Mouse (Mus musculus): ENCODE results near the gene Exosc2.

Gene Exosc2

DNA sequence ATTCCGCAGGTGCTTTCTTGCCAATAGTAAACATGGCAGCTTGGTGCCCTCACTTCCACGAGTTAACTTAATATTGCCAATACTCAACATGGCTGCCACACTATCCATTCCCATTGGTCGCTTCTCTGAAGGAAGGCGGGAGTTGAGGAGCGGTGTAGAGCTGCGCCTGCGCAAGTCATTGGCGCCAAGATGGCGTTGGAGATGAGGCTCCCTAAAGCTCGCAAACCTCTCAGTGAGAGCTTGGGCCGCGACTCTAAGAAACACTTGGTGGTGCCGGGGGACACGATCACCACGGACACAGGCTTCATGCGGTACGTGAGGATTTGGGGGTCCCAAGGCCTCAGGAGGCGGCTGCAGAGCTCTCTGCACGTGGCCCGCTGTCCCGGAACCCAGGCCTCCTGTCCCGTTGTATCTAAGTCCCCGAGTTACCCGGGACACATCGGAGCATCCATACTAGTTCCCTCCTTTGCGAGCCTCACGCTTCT is at the start of gene Exosc2:
TSS of gene Exosc2 (plus strand) at position 165 of the 485 bp plus-strand sequence.
- DNase-seq, result peak; percentile 91

DNA sequence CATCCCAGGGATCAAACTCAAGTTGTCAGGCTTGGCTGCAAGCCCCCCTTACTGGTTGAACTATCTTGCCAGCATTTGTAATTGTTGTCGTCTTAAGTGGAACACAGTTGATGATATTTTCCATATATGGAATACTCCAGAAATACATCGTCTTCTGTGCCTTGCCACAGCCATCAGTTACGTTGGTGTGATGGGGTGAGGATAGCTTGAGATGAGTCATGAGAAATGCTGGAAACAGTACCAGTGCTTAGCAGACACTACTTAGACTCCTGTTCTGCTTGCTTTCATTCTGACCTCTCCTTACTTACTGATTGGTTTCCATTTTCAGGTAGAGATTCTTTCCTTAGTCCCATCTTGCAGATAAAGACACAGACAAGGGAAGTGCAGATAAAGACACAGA is 37.0 kb upstream of the Exosc2 start:
- no peak for DNase-seq

DNA sequence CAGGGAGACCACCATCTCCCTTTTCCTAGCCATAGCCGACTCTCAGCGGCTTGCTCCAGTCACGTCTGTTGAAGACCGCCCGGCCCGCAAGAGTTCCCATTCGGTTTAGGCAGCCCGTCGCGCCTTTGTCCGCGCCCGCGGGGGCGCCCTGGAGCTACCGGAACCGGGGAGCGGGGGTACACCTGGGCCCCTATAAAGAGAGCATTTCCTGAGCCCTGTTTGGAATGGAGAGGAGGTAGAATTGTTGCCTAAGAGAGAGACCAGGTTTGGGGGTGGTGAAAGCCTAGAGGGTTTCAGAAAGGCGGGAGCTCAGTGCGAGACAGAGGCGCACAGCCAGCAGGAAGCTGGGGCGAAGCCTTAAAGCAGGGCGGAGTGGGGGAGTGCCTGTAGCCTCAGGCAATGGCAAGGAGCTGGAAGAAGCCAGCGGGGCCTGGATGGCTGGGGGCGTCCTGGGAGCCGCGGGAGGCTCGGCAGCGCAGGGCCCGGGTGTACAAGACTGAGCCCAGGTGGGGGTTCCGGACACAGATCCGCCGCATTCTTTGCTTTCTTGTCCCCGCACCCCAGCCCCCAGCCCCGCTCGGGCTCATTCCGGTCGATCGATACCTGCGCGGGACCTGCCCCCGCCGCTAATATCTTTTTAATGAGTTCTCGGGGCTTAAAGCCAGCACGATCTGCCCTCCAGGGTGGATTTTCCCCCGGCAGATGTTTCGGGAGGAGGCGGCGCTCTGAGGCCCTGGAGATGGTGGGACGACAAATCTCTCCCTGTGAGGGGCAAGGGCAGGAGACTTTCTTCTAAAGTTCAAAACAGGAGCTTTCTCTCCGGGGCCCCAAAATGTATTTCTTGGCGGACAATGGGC is 35.0 kb upstream of the Exosc2 start:
- DNase-seq, result no peak

DNA sequence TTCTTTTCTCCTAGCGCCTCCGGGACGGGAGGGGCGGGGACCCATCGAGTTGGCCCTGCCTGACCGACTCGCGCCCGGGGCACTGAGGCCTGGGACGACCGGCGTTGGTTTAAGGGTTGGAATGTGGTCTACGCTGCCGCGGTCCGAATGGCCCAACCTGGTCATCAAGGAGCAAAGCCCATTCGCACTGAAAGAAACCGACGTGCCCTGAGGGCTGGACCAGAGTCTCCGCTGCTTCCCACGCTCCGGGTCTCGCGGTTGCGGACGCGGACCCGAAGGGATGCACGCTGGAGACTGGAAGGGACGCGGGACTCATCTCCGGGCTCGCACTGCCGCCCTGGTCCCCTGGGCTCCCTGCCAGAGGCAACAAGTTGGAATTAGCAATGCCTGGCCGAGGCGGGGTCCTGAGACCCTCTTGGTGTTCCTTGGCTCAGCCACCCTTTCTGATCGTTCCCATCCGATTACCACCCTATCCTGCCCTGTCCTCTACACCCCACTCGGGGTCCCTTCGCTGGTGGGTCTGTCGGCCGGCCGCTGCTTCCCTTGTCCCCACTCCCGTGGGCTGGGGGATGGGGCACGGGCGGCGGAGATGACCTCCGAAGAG is 34.3 kb upstream of the Exosc2 start:
- DNase-seq, result no peak

DNA sequence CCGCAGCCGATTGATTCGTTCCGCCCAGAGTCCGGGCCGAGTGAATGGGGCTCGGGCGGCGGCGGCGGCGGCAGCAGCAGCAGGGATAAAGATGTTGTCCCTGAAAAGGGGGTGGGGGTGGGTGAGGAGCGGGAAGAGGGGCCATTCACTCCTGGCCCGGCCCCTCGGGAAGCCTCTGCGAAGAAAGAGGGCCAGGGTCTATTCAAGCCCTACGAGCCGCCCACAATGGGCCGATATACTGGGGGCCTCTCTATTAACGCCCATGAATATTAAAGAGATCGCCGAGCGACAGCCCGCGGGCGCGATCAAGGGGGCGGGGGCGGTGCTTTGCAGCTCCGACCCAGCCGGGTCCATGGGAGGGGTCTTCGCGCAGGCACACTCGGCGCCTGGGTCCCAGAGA is 33.8 kb upstream of the Exosc2 start:
- no peak for DNase-seq

DNA sequence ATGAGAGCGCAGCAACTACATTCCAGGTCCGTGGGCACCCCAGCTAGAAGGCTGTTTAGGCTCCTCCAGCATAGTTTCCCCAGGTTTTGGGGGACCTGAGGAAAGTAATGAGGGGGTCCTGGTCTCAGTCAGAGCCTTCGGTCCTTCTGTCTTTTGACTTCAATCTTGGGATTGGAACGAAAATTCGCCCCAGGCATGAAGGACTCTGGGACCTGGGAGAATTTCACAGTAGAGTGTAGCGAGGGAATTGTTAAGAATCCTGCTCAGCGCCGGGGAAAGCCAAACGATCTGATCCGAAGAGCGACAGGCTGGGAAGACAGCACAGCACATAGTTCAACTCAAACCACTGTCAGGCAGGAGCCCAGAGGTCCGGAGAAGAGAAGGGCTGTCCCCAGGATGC is 33.2 kb upstream of the Exosc2 start:
- DNase-seq, result no peak

DNA sequence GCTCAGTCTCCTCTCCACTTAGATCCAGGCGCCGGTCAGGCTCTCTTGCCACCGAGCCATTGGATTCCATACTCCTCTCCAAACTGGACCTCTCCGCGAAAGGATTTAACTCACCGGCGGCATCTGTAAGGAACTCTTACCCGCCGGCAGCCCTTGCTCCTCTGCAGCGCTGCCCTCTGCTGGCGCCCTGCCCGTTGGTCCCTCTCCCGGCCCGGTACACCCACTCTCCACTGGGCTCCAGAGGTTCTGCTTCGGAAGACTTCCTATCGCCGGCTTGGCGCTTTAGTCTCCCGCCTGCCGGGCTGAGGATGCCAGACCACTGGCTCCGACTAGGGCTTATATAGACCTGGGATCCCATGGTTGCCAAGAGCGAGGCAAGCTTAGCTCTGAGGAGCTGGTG is 32.7 kb upstream of the Exosc2 start:
- peak; percentile 62 for DNase-seq

DNA sequence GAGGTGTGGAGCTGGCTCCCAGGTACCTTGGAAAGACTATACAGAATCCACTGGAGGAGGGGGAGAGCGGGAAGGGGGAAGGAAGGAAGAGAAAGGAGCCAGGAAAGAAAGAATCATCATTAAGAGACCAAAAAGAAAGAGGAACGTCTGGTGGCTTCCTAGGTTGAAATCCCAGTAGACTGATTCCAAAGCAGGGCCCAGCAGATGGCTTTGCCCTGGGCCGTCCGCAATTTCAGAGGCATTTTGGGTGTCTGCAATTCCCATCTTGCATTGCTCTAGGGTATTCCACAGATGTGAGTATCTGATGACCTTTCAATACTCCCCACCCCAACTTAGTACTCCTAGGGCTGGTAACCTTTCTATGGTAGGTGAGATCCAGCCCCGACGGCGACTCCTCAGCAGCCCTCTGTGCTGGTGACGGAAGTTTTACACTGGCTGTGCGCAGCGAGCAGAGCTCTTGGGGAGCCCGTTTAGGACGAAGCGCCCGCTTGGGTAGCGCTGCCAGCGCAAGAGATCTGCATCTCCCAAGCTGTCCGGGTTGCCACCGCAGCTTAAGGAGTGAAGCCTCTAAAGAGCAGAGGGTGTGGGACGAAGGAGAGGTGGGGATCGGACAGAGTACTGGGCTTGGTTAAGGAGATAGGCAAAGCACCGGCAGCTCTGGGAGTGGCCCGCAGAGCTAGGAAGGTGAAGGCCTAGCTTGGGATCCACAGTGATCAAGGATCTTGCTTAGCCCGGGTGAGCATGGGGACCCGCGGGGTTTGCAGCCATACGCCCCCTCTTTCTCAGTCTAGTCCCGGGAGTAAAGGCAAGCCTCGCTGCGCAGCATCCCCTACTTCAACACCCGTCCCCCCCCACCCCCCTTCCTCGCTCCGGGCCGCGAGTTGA is 31.7 kb upstream of the Exosc2 start:
- DNase-seq, result no peak

DNA sequence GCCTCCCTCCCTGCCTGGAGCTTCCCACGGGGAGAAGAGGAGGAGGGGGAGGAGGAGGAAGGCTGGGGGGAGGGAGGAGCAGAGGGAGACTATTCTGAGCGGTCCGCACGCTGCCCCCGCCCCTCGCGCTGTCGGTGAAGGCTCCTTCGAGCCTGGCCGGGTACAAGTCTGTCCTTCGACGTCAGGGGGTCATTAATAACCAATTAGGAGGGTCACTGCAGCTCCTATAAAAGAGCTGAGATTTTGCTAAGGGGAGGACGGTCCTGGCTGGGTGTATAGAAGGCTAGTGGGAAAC is 31.1 kb upstream of the Exosc2 start:
- no peak for DNase-seq

DNA sequence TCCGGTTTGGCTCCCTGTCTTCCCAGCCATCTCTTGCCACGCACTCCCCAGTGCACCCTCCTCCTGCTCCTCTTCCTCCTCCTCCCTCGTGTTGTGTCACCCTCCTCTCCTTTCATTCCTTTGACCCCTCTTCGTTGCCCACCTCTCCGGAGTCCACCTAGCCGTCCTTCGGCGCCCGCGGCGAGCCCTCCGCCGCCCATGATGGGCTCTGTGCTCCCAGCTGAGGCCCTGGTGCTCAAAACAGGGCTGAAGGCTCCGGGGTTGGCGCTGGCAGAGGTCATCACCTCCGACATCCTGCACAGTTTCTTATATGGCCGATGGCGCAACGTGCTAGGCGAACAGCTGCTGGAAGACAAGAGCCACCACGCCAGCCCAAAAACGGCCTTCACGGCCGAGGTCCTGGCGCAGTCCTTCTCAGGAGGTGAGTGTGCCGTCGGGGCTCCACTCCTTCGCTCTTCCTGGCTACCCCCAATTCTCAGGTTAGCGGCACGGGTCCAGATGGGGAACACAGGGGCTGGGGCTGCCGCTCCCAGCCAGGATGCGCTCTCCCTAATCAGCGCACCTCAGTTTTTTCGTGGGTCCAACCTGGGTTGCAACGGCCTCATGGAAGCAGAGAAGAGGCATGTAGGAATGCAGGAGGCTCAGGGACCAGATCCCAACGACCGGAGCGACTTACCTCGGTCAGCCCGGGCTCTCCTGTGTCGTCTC is 30.5 kb upstream of the Exosc2 start, which contains the start of gene Prdm12:
TSS of gene Prdm12 (plus strand) at position 137 of the 708 bp plus-strand sequence.
- DNase-seq, result no peak

DNA sequence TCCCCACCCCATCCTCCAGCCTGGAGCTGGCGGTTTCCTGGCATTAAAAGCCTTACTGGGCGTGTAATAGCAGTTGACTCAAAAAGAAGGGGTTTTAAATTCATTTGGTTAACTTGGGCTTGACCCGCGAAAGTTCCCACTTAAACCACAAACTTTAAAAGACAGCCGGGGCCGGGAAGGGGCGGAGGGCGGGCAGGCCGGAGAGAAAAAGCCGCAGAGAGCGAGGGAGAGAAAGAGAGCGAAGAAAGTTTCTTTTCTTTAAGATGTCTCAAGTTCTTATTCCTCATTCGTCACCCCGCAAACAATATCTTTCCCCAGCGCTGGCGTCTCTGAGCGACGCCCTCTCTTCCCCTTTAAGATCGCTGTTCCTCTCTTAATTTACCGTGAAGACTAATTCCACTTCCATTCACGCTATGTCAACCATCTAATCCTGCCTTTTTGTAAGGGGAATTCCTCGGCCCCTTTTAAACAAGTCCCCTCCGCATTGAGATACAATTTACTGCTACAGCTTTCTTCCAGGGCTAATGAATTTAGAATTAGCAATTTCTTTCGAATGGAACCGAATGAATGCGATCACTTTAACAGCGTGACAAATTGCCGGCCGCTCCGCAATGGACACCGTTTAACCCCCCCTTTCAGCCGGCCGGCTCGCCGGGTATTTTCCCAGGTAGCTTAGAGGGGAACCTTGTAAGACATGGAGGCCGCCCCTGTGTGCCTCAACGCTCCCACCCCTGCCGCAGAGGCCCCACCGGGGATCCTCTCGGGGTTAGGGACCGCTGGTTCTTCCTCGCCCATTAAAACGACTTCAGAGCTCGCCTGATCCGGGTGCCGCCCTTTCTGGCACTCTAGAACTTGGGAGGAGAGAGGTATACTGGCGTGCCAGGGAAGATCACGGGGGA is 29.7 kb upstream of the Exosc2 start:
- no peak for DNase-seq

DNA sequence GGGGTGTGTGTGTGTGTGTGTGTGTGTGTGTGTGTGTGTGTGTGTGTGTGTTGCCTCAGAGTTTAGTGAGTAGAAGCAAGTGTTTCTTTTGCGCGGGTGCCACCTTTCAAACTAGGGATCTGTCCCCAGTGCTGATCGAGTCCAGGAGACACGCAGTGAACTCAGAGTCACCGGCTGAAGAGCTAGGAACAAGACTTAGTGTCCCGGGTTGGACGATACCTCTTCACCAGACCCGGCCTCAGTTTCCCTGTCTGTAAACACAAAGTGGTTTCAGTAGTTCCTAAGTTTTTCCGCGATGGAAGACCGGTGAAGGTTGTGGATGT is 29.0 kb upstream of the Exosc2 start:
- no peak for DNase-seq

DNA sequence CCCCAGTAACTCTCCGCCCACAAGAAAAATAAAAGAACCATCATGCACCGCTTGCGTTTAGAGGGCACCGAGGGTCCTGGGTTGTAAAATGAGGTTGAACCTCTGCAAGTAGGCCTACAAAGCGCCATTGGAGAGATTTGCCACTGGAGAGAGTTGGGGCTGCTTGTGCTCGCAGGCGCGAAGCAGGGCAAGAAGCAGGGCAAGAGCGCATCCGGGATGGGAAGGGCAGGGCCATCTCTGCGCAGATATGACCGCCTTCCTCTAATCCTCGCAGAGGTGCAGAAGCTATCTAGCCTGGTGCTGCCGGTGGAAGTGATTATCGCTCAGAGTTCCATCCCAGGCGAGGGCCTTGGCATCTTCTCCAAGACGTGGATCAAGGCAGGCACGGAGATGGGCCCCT is 28.6 kb upstream of the Exosc2 start:
- DNase-seq, result no peak

DNA sequence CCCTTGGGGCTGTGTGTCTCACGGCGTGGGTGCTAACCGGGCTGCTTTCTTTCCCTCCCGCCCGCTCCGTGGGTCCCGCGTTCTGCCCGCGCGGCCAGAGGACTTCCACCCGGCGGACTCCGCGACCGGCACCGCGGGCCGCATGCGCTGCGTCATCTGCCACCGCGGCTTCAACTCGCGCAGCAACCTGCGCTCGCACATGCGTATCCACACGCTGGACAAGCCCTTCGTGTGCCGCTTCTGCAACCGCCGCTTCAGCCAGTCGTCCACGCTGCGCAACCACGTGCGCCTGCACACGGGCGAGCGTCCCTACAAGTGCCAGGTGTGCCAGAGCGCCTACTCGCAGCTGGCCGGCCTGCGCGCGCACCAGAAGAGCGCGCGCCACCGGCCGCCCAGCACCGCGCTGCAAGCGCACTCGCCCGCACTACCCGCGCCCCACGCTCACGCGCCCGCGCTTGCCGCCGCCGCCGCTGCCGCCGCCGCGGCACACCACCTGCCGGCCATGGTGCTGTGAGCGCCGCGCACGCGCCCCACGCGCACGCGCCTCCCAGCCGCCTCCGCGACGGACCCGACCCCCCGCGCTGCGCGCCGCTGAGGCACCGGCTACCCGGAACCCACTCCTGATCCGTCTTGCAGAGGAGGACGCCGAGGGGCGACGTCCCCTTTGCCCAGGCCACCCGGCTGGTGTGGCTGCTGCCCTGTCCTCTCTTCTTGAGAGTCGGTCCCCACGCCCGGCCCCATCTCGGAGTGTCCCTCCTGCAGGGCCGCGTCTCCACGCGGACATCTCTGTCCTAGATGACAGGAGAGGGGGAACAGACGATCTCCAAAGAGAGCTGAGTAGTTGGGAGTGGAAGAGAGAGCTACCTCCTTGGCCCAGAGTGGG is 16.3 kb upstream of the Exosc2 start:
- no peak for DNase-seq

DNA sequence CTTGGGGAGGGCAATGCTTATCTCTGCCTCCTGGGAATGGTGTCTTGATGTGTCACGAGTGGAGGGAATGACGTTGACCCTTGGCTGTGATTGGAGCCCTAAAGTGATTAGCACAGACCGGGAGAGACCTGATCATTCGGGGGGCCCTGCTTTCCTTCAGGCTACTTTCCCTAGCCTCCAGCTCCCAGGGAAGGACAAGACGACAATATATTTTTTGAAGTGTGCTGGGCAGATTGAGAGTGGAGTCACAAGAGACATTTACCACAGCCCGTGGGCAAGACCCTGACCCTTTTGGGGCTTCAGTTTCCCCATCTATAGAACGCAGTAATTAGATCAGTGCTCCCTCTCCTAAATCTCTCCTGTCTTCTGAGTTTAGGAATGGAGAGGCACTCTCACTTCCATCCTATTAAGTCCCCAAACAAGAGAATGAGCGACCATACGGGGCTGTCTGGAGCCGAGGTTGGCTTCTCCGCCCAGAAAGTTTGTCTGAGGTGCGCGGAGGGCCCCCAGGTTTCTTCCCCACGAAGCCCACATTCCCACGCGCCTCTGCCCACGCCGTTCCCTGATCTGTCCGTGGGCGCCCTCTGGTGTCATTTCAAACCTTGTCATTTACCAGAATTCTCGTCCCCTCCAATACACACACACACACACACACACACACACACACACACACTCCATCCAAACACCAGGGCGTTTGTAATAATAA is 15.5 kb upstream of the Exosc2 start:
- DNase-seq, result peak; percentile 69

DNA sequence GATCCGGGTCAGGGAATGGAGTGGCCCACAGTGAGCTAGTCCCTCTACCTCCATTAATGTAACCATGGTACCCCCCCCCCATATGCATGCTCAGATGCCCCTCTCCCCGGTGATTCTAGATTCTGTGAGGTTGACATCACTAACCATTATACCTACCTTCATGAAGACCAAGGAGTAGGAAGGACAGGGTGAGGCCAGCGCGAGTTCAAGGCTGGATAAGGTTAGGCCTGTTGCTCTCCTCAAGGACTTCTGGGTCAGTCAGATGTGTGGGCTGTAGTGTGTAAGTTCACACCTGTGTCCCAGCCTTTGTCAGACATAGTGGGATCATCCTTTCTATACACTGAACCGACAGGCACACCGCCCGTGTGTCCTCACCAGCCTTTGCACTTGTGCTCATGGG is 14.1 kb upstream of the Exosc2 start:
- no peak for DNase-seq

DNA sequence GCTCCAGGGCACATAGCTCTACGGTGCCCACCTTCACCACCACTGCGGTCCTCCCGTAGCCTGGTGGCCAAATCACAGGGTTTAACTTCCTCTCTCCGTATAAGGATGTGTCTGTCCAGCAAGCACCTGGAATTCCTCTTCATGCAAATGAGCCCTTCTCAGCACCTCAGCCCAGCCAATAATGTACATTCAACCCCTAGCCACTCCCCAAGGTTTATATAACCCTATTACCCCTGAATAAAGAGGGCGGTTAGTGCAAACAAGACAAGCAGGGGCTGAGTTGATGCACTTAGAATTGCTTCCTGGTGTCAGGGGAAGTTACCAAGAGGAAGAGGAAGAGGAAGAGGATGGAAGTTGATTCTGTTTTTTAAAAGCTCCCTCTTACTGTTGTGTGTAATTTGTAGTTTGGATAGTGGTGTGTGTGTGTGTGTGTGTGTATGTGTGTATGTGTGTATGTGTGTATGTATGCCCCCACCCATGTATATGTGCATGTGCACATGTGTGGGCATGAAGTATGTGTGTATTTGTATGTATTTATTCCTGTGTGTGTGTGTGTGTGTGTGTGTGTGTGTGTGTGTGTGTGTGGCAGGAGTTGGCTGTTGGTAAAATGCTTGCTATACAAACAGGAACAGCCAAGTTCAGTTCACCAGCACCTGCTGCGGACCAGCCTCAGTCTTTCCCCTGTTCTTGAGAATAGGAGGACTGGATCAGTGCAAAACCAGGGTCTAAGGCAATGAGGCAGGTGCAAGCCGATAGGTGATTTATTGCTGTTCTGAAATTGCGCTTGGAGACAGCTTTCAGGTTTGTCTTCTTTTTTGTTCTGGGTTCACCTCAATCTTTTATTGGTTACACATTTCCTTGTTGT is 7.3 kb upstream of the Exosc2 start:
- no peak for DNase-seq

DNA sequence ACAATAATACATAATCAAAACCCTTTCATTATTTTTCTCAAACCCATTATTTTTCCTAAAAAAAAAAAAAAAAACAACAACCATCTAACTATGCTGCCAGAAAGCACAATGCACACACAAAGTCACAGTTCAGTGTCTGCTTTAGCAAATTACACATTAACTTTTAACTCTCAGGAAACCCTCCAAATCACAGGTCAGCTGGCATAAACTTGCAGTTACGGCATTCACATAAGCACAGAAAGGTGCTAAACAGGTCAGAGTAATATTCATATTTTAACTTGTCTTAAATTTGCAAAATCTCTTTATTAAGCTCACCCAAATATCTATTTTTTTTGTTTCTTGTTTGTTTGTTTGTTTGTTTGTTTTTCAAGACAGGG is 6.7 kb upstream of the Exosc2 start:
- no peak for DNase-seq

DNA sequence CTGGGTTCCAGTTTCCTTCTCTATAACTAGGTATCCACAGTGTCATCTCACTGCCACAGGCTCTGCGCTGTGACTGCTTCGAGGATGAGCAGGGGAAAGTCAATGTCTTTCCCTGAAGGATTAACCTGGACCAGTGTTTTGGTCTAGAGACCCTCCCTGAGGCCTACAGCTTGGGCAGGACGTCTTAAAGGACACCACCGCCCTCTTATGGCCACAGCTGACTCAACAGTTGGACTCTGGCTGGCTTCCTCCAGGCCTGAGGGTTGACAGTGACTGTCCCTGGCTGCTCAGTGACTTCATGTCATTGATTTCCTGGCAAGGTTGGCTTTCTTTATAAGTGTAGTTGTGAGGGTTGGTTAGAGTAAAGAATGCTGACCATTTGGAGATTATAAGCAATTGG is 3.2 kb upstream of the Exosc2 start:
- peak; percentile 22 for DNase-seq

Data from lung, postnatal 14 days (tissue).